Mouse (Mus musculus): ENCODE measurements around the gene Grcc10. TPM values are rescaled to one million over a fixed set of nuclear protein-coding genes. Genes with fewer than 3 reads are reported as not detected.

The Grcc10 gene
- total RNA-seq, 2 experiments from 2014 or later: 297 to 325 TPM

GRCm38 (mm10) chr6:124757909-124758848, 17.0 kb upstream of the Grcc10 start:
- DNase-seq (ENCODE audit: low spot score in 2 of 2): peak in 1 of 2 experiments; percentile 77

- DNase-seq (ENCODE audit: low spot score in 2 of 2): no peak
Measured at GRCm38 (mm10) chr6:124757351-124757880, 16.2 kb upstream of the Grcc10 start.

GRCm38 (mm10) chr6:124756652-124757350, 15.6 kb upstream of the Grcc10 start:
- DNase-seq (ENCODE audit: low spot score in 2 of 2): peak in 1 of 2 experiments; percentile 86

- peak in 1 of 2 experiments; percentile 57 for DNase-seq (ENCODE audit: low spot score in 2 of 2)
Measured at GRCm38 (mm10) chr6:124755831-124756595, 14.8 kb upstream of the Grcc10 start, which contains the start of the genes Gm45234 and Atn1. TSS of gene Gm45234 (minus strand) at chr6:124756021. TSS of gene Atn1 (minus strand) at chr6:124756524.

GRCm38 (mm10) chr6:124755306-124755705, 14.1 kb upstream of the Grcc10 start:
- DNase-seq (ENCODE audit: low spot score in 2 of 2): no peak

GRCm38 (mm10) chr6:124753861-124754260, 12.7 kb upstream of the Grcc10 start:
- DNase-seq (ENCODE audit: low spot score in 2 of 2): no peak

GRCm38 (mm10) chr6:124750405-124750804, 9.2 kb upstream of the Grcc10 start:
- no peak for DNase-seq (ENCODE audit: low spot score in 2 of 2)

- no peak for DNase-seq (ENCODE audit: low spot score in 2 of 2)
Measured at GRCm38 (mm10) chr6:124746654-124747632, 5.8 kb upstream of the Grcc10 start.

- no peak for DNase-seq (ENCODE audit: low spot score in 2 of 2)
Measured at GRCm38 (mm10) chr6:124746296-124746605, 5.1 kb upstream of the Grcc10 start.

- DNase-seq (ENCODE audit: low spot score in 2 of 2): peak; percentile 94
Measured at GRCm38 (mm10) chr6:124745490-124746295, 4.5 kb upstream of the Grcc10 start.

- peak in 1 of 2 experiments; percentile 40 for DNase-seq (ENCODE audit: low spot score in 2 of 2)
Measured at GRCm38 (mm10) chr6:124744755-124745321, 3.7 kb upstream of the Grcc10 start.

- DNase-seq (ENCODE audit: low spot score in 2 of 2): no peak
Measured at GRCm38 (mm10) chr6:124743647-124744046, 2.5 kb upstream of the Grcc10 start.

- no peak for DNase-seq (ENCODE audit: low spot score in 2 of 2)
Measured at GRCm38 (mm10) chr6:124742839-124743514, 1.8 kb upstream of the Grcc10 start.

- no peak for DNase-seq (ENCODE audit: low spot score in 2 of 2)
Measured at GRCm38 (mm10) chr6:124741842-124742241, 668 bp upstream of the Grcc10 start.

GRCm38 (mm10) chr6:124740211-124740887, 825 bp downstream of the Grcc10 start:
- peak in 1 of 2 experiments; percentile 68 for DNase-seq (ENCODE audit: low spot score in 2 of 2)

GRCm38 (mm10) chr6:124739231-124739796, 1.9 kb downstream of the Grcc10 start:
- DNase-seq (ENCODE audit: low spot score in 2 of 2): no peak

- no peak for DNase-seq (ENCODE audit: low spot score in 2 of 2)
Measured at GRCm38 (mm10) chr6:124738511-124739023, 2.6 kb downstream of the Grcc10 start, which contains the start of gene Ptpn6. TSS of gene Ptpn6 (minus strand) at chr6:124738714.
